Mouse (Mus musculus) heart, embryonic 11.5 days (tissue): ENCODE data around the gene Gm6899. TPM values are rescaled to one million over a fixed set of nuclear protein-coding genes. Genes with fewer than 3 reads are reported as not detected.

Experiments used
- ATAC-seq: fragments of 200-750 bp; cut with Nextera tagmentation; replicated peaks from 2 replicates; pipeline ENCODE4 v1.8.0; 2017; ENCODE audit warnings: moderate library complexity; ENCODE audit not compliant: insufficient number of reproducible peaks, low FRiP score, low TSS enrichment
- H3K27ac ChIP-seq: fragments of 300-500 bp; sonication (generic); 2 replicates; pipeline ENCODE4 v1.5.1; 2014; ENCODE audit warnings: mild to moderate bottlenecking, low read depth, low read length
- H3K27me3 ChIP-seq: fragments of 300-500 bp; sonication (generic); 2 replicates; pipeline ENCODE4 v1.6.1; 2014; ENCODE audit warnings: mild to moderate bottlenecking, low read length, mixed read lengths; ENCODE audit not compliant: control insufficient read depth, insufficient read depth
- H3K36me3 ChIP-seq: fragments of 300-500 bp; sonication (generic); 2 replicates; pipeline ENCODE4 v1.6.1; 2014; ENCODE audit warnings: mild to moderate bottlenecking, low read length, moderate library complexity, mixed read lengths; ENCODE audit not compliant: control insufficient read depth, insufficient read depth
- H3K4me1 ChIP-seq: fragments of 300-500 bp; sonication (generic); 2 replicates; pipeline ENCODE4 v1.6.1; 2014; ENCODE audit warnings: low read length; ENCODE audit not compliant: control insufficient read depth, insufficient read depth
- H3K4me2 ChIP-seq: fragments of 300-500 bp; sonication (generic); 2 replicates; pipeline ENCODE4 v1.6.1; 2014; ENCODE audit warnings: mild to moderate bottlenecking, moderate library complexity
- H3K4me3 ChIP-seq: fragments of 300-500 bp; sonication (generic); 2 replicates; pipeline ENCODE4 v1.5.1; 2014; ENCODE audit warnings: low read depth, low read length
- H3K9ac ChIP-seq: fragments of 300-500 bp; sonication (generic); 2 replicates; pipeline ENCODE4 v1.6.1; 2014; ENCODE audit warnings: mild to moderate bottlenecking, low read depth, low read length, moderate library complexity
- H3K9me3 ChIP-seq: fragments of 300-500 bp; sonication (generic); replicated peaks from 2 replicates; pipeline ENCODE4 v1.6.1; 2016; ENCODE audit warnings: low read length; ENCODE audit not compliant: control insufficient read depth
- WGBS: fragments of 180-500 bp; shearing (Covaris S2); extraction: QIAGEN DNeasy Blood & Tissue Kit; methylation state at CpG from one replicate; pipeline ENCODE4 v1.1.7; 2014; ENCODE audit not compliant: insufficient replicate concordance; 5-methylcytosine and 5-hydroxymethylcytosine counted together
- polyA plus RNA-seq: library from polyadenylated mRNA; unstranded; fragments of >200 nt; fragmentation: Nextera tagmentation; extraction: Ambion mirVana; gene quantifications from 2 replicates; pipeline ENCODE4 v1.2.1, GENCODE M21; 2014

Gm6899 gene
- polyA plus RNA-seq: 0.39 TPM in 1 of 2 replicates, not detected in the other

DNA sequence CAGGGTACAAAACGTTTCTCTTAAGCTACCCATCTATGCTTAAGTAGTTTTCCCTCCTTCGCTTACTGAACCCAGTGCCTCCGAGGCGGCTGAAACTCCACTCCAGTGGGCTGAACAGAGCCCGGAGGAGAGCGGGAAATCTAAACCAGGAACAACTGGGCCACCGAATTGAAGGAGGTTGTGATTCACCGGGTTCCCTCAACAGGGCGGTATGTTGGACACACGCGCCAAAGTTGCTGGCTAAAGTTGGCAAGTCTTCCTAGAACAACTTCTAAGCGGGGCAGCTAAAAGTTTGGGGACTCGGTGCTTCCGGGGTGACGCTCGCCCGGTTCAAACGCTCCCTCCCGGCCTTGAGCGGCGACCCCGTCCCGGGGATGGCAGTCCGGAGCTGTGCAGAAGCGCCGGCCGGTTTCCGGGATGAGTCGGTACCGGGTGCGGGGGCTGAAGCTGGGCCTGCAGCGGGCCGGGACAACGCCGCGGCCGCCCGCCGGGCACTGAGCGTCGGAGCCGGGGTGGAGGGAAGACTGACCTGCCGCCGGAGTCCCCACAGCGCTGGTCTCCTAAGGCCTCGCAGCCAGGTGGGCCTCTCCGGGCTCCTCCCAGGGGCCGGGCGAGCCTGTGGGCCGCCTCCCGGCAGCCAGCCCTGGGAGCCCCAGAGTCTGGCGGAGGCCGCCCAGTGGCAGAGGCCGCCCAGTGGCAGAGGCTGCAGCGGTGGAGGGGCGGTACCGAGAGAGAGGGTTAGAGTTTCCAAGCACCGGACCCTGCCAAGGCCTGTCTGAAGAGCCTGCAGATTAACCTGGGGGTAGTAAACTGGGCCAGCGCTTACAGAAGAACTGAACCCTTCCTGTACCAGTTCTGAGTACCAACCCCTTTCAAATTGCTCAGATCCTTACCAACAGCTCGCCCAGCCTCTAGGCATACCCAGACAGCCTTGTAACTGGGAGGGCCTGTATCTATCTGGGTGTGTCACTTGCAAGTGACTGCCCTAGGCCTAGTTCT lies at the start of gene Gm6899, which contains the start of gene Vrk2:
Gene Gm6899 (plus strand): TSS at position 181 of the 999 bp plus-strand sequence.
Gene Vrk2 (minus strand): TSS at position 939 of the 999 bp plus-strand sequence.
- WGBS: under 1% methylated on average over 60 of the region's 60 CpGs
- no peaks in the 10 kb centered on the region for H3K36me3 ChIP-seq
- peak within 1 kb of the TSS; percentile 62 for H3K27ac ChIP-seq
- peak within 1 kb of the TSS; percentile 92 for H3K9ac ChIP-seq
- peaks cover 3% of the 10 kb centered on the region; the same call in 1 of the 2 replicates for H3K4me1 ChIP-seq
- no peaks in the 10 kb centered on the region for H3K27me3 ChIP-seq
- no peaks in the 10 kb centered on the region for H3K9me3 ChIP-seq
- ATAC-seq: peak; percentile 100
- peak within 1 kb of the TSS; percentile 84 for H3K4me3 ChIP-seq
- peak within 1 kb of the TSS; percentile 74 for H3K4me2 ChIP-seq

GRCm38 (mm10) chr11:26551551-26551950 lies 41.5 kb upstream of the Gm6899 start:
- WGBS: 75% methylated on average over 3 of the region's 3 CpGs
- no peaks in the 10 kb centered on the region for H3K27me3 ChIP-seq
- no peaks in the 10 kb centered on the region for H3K9me3 ChIP-seq
- no peak overlapping the region for H3K4me2 ChIP-seq
- H3K9ac ChIP-seq: no peak overlapping the region
- no peak overlapping the region for H3K27ac ChIP-seq
- no peaks in the 10 kb centered on the region for H3K36me3 ChIP-seq
- H3K4me1 ChIP-seq: no peaks in the 10 kb centered on the region
- no peak for ATAC-seq
- H3K4me3 ChIP-seq: no peak overlapping the region

DNA sequence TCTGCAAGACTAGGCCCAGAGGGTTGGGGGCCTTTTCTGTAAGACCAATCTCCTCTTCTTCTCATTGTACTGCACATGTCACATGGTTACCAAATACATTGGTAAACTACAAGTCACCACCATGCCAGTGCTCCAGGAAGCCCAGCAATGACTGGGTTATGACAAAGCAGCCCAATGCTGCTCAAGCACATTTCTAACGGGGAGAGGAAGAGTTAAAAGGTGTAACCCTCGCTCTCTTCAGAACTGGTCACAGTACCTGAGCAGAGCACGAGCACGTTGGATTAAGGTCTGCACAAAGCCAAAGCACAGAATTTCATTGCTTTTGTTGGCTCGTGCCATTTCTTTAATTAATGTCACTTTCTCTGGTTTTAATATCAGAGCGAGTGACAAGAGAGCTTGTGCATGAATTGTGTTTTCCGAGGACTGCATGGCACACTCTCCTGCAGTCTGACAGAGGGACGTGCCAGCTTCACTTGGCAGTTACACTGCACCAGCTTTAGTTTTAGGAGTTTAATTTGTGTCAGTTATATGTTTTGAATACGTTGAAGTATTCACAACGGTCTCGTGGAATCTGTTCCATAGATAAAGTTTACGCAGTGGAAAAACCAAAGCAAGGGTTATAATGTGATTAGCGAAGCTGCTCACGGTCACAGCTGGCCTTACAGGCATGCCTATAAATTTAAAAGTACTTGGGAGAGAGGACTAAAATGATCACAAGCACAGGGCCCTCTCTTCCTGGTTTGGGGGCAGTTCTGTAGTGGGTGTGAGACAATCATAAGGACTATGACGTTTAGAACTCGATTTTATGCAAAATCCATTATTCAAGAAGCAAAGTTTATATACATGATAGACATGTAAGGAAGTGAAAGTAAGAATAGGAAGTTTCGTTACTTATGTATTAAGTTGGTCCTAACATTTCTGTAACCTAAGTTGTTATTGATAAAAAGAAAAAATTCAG lies 7.4 kb upstream of the Gm6899 start:
- Histone ChIP-seq H3K27me3 (no peaks in the 10 kb centered on the region), H3K4me2 (no peak overlapping the region), H3K4me3 (no peak overlapping the region), H3K27ac (no peak overlapping the region), H3K4me1 (no peaks in the 10 kb centered on the region), H3K9me3 (no peaks in the 10 kb centered on the region), H3K9ac (no peak overlapping the region), H3K36me3 (no peaks in the 10 kb centered on the region)
- WGBS: 86% methylated on average over 17 of the region's 17 CpGs
- no peak for ATAC-seq

- H3K36me3 ChIP-seq: no peaks in the 10 kb centered on the region
- H3K27me3 ChIP-seq: no peaks in the 10 kb centered on the region
- H3K9ac ChIP-seq: no peak overlapping the region
- H3K9me3 ChIP-seq: no peaks in the 10 kb centered on the region
- H3K4me3 ChIP-seq: no peak overlapping the region
- WGBS: 70% methylated on average over 6 of the region's 6 CpGs
- H3K4me2 ChIP-seq: no peak overlapping the region
- no peaks in the 10 kb centered on the region for H3K4me1 ChIP-seq
- ATAC-seq: no peak
- no peak overlapping the region for H3K27ac ChIP-seq
These were observed 6.5 kb upstream of the Gm6899 start for GRCm38 (mm10) chr11:26586367-26587183.

DNA sequence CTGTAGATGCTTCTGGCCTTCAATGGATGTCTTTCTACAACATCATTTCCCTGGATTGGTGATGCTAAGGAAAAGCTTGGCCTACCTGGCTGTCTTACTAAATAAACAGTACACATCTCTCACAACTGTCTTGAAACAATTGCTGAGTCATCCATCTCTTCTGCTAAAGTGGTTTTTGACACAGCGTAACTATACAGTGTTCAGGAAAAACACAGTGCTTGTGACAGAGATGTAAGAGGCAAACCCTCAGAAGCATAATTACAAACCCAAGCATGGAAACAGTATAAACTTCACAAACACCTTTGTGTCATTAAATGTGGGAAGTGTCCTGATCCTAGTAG lies 5.9 kb upstream of the Gm6899 start:
- Histone ChIP-seq H3K4me3 (no peak overlapping the region), H3K27me3 (no peaks in the 10 kb centered on the region), H3K4me2 (no peak overlapping the region), H3K27ac (no peak overlapping the region), H3K9ac (no peak overlapping the region), H3K36me3 (no peaks in the 10 kb centered on the region), H3K9me3 (no peaks in the 10 kb centered on the region), H3K4me1 (no peaks in the 10 kb centered on the region)
- WGBS: 98% methylated on average over 1 of the region's 1 CpGs
- no peak for ATAC-seq

DNA sequence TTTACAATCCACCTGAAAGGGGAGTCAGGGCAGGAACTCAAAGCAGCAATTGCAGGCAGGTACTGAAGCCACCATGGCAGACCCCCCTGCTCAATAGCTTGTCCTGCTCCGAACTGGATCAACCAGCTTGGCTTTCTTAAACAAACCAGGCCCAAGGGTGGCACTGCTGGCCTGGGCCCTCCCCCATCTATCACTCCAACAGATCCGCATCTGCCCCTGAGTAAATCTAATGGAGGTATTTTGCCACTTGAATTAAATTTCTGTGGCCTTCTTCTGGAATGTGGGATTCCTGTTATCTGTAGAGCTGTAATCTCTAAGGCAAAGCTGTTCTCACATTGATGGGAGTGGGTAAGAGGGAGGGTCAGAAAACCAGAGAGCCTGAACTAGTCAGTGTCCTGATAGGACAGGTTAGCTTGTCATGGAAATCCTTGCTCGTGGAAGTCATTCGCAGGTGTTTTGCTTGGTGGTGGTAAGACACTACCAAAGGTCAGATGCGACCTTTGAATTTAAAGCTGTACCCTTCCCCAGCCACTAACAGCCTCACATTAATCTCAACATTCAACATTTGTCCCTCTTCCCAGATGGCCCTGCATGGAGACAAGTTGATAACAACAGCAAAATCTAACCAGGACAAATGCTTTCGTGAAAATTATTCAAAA lies 517 bp upstream of the Gm6899 start:
- H3K36me3 ChIP-seq: no peaks in the 10 kb centered on the region
- H3K9me3 ChIP-seq: no peaks in the 10 kb centered on the region
- no peak for ATAC-seq
- peak overlapping the region; percentile 74 for H3K4me2 ChIP-seq
- H3K9ac ChIP-seq: peak overlapping the region; percentile 92
- H3K27me3 ChIP-seq: no peaks in the 10 kb centered on the region
- H3K4me1 ChIP-seq: peaks cover 3% of the 10 kb centered on the region; the same call in 1 of the 2 replicates
- H3K4me3 ChIP-seq: peak overlapping the region; percentile 84
- peak overlapping the region; percentile 62; the same call in 1 of the 2 replicates for H3K27ac ChIP-seq
- WGBS: 18% methylated on average over 6 of the region's 6 CpGs

DNA sequence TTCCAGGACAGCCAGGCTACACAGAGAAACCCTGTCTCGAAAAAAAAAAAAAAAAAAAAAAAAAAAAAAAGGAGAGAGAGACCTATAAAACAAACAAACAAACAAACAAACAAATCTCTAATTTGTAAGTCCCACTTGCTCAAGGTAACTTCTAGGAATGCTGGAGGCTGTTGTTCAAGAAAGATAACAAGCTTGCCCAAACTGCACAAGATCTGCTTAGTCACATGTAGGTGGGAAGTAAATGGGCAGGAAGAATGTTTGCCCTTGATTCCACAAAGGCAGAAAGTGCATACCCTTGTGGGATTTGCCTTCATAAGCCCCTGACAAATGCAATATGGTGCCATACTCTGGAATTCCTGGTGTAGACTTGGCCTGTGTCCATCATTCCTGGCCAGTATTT lies 1.4 kb downstream of the Gm6899 start:
- Histone ChIP-seq H3K4me1 (peaks cover 3% of the 10 kb centered on the region; the same call in 1 of the 2 replicates), H3K9ac (no peak overlapping the region), H3K36me3 (no peaks in the 10 kb centered on the region), H3K4me3 (no peak overlapping the region), H3K9me3 (no peaks in the 10 kb centered on the region), H3K27me3 (no peaks in the 10 kb centered on the region), H3K27ac (no peak overlapping the region), H3K4me2 (no peak overlapping the region)
- WGBS: 79% methylated on average over 1 of the region's 1 CpGs
- no peak for ATAC-seq
